Mouse (Mus musculus) ES-E14 (cell line): ENCODE data around the gene Itga9. TPM values are rescaled to one million over a fixed set of nuclear protein-coding genes. Genes with fewer than 3 reads are reported as not detected.

Source experiments
- DNase-seq: peaks from one replicate; pipeline ENCODE4 v3.0.0-alpha.2; 2013; ENCODE audit warnings: low read depth, low spot score
- H3K27ac ChIP-seq: 2 replicates; pipeline ENCODE4 v1.5.1; 2012; ENCODE audit warnings: low read depth, mild to moderate bottlenecking, low read length, moderate library complexity, mixed read lengths; ENCODE audit not compliant: poor library complexity, insufficient read depth, severe bottlenecking
- H3K36me3 ChIP-seq: 2 replicates; pipeline ENCODE4 v1.6.1; 2012; ENCODE audit warnings: mild to moderate bottlenecking, low read length, moderate library complexity, mixed read lengths; ENCODE audit not compliant: control insufficient read depth, poor library complexity, insufficient read depth, severe bottlenecking
- H3K4me1 ChIP-seq, 2 experiments: fragments of 150-350 bp in 1 of 2; sonication (generic) in 1 of 2; 2 replicates each; pipeline ENCODE4 v1.6.1; 2012; ENCODE audit warnings: low read length in 2 of 2, mild to moderate bottlenecking in 1 of 2, mixed read lengths in 1 of 2; ENCODE audit not compliant: control insufficient read depth in 2 of 2, insufficient read depth in 2 of 2, poor library complexity in 1 of 2
- H3K4me3 ChIP-seq, 2 experiments: fragments of 150-350 bp in 1 of 2; sonication (generic) in 1 of 2; 2 replicates each; pipeline ENCODE4 v1.5.1; 2012; ENCODE audit warnings: low read length in 2 of 2, low read depth in 1 of 2, mild to moderate bottlenecking in 1 of 2, mixed read lengths in 1 of 2; ENCODE audit not compliant: insufficient read depth in 1 of 2, poor library complexity in 1 of 2, severe bottlenecking in 1 of 2
- H3K9ac ChIP-seq: 2 replicates; pipeline ENCODE4 v1.6.1; 2012; ENCODE audit warnings: low read depth, mild to moderate bottlenecking, low read length, mixed read lengths; ENCODE audit not compliant: poor library complexity, insufficient read depth, severe bottlenecking
- H3K9me3 ChIP-seq: fragments of 150-350 bp; sonication (generic); 2 replicates; pipeline ENCODE4 v1.6.1; 2012; ENCODE audit warnings: low read depth, mild to moderate bottlenecking, low read length; ENCODE audit not compliant: control insufficient read depth, insufficient read depth
- CHD2 ChIP-seq: IDR thresholded peaks from 2 replicates; pipeline ENCODE4 v1.6.1; 2014; ENCODE audit warnings: mild to moderate bottlenecking, low read depth, low read length, inconsistent platforms
- HCFC1 ChIP-seq: IDR thresholded peaks from 2 replicates; pipeline ENCODE4 v1.6.1; 2012; ENCODE audit warnings: low read length, inconsistent platforms, borderline replicate concordance; ENCODE audit not compliant: insufficient read depth
- MAFK ChIP-seq: IDR thresholded peaks from 2 replicates; pipeline ENCODE4 v1.6.1; 2014; ENCODE audit warnings: mild to moderate bottlenecking, low read depth, low read length, inconsistent platforms; ENCODE audit not compliant: insufficient read depth
- ZC3H11A ChIP-seq: IDR thresholded peaks from 2 replicates; pipeline ENCODE4 v1.6.1; 2012; ENCODE audit warnings: low read depth, mild to moderate bottlenecking, inconsistent platforms, low read length, borderline replicate concordance
- ZNF384 ChIP-seq: IDR thresholded peaks from 2 replicates; pipeline ENCODE4 v1.6.1; 2012; ENCODE audit warnings: low read depth, low read length, inconsistent platforms
- in situ Hi-C, 2 experiments: fragments of 600-800 bp; cut with MboI; formaldehyde crosslinking; loops; one replicate each; pipeline ENCODE4 v1.15.1; 2025; ENCODE audit warnings: low sequenced_read_pairs in 2 of 2, inconsistent platforms in 1 of 2; ENCODE audit not compliant: unreplicated experiment in 2 of 2
- total RNA-seq: library from RNA; depleted of rRNA; stranded (reverse); fragments of 300-350 nt; gene quantifications from 2 replicates; pipeline ENCODE4 v1.2.3, GENCODE M21; 2012

Itga9 gene
- total RNA-seq, 1 experiment, result 19.7 TPM

- TF ChIP-seq HCFC1, result no peak
- no peak for TF ChIP-seq CHD2
- no peak for TF ChIP-seq ZNF384
- TF ChIP-seq MAFK, result no peak
- no peak; the same call in 1 of the 2 replicates for TF ChIP-seq ZC3H11A
- no peak for DNase-seq
- in situ Hi-C loops, result no loop called here
- Histone ChIP-seq H3K27ac (no peak overlapping the region), H3K9ac (no peak overlapping the region), H3K4me1 (peaks cover 2% of the 10 kb centered on the region in 2 experiments; a peak in 1 of 4 replicates), H3K4me3 (no peak overlapping the region), H3K36me3 (no peaks in the 10 kb centered on the region), H3K9me3 (no peaks in the 10 kb centered on the region)
These were observed 209.1 kb downstream of the Itga9 start for GRCm38 (mm10) chr9:118815543-118815942.

- Histone ChIP-seq H3K9me3 (no peaks in the 10 kb centered on the region), H3K9ac (no peak overlapping the region), H3K4me3 (no peak overlapping the region), H3K4me1 (peaks cover 2 to 7% of the 10 kb centered on the region in 2 experiments; a peak in 1 of 4 replicates), H3K27ac (no peak overlapping the region), H3K36me3 (no peaks in the 10 kb centered on the region)
- DNase-seq, result no peak
- in situ Hi-C loops, result no loop called here
- no peak for TF ChIP-seq MAFK
- TF ChIP-seq ZC3H11A, result no peak
- no peak for TF ChIP-seq CHD2
- TF ChIP-seq HCFC1, result no peak
- TF ChIP-seq ZNF384, result no peak
These were observed 212.0 kb downstream of the Itga9 start for GRCm38 (mm10) chr9:118818508-118818907.

DNA sequence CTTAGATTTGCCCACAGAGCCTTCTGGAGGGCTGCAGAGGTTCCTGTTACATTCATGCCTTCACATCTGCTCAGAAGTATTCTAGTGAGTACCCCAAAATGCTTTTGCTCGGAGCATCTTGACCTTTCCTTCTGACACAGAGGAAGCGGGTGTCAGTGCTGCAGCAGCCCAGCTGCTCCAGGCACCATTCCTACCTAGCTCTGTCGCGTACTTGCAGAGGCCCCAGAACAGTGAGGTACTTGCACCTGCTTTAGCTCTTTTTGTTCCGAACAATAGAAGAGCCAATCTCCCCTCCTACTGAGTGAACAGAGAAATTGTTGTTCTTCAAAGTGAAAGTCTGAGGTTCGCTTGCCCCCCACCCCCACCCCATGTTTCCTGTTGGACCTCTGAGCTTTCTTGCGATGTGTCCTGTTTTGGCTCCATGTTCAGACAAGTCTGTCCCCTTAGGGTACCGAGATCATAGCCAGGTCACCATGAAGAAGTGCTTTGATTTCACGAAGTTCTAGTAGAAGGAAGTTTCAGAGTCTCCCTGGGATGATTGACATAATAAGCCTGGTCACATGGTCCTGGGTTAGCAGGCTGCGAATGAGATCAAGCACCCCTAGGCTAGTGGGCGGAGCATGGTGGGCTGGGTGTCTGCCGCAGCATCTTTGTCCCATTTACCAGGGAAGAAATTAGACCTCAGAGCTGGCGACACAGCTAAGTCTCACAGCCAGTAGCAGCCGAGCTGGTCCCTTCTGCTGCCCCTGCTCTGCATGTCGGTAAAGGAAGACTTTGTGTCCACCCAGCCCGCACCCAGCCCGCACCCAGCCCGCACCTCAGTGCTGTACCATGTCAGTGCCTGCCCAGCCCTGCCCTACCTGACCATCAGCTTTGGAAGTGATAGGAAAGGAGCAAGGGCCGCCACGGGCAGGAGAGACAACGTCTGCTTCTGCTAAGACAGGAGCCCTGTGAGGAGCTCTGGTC is 215.0 kb downstream of the Itga9 start:
- in situ Hi-C loops, result no loop called here
- H3K9ac ChIP-seq, result no peak overlapping the region
- TF ChIP-seq HCFC1, result no peak
- no peak for TF ChIP-seq CHD2
- TF ChIP-seq MAFK, result no peak
- TF ChIP-seq ZNF384, result no peak
- TF ChIP-seq ZC3H11A, result no peak
- no peaks in the 10 kb centered on the region for H3K36me3 ChIP-seq
- peak; percentile 24 for DNase-seq
- H3K27ac ChIP-seq, result no peak overlapping the region
- peaks cover 2 to 5% of the 10 kb centered on the region in 2 experiments; a peak in 1 of 4 replicates for H3K4me1 ChIP-seq
- H3K4me3 ChIP-seq, result peak overlapping the region in 1 of 2 experiments; percentile 35; a peak in 2 of 4 replicates
- H3K9me3 ChIP-seq, result no peaks in the 10 kb centered on the region

GRCm38 (mm10) chr9:118822186-118822555 is 215.7 kb downstream of the Itga9 start:
- peak overlapping the region in 1 of 2 experiments; percentile 35; a peak in 1 of 4 replicates for H3K4me3 ChIP-seq
- in situ Hi-C loops, result no loop called here
- H3K27ac ChIP-seq, result no peak overlapping the region

More at GRCm38 (mm10) chr9:118822186-118822555, 215.7 kb downstream of the Itga9 start:
- Histone ChIP-seq H3K4me1 (peaks cover 2 to 5% of the 10 kb centered on the region in 2 experiments; a peak in 1 of 4 replicates), H3K36me3 (no peaks in the 10 kb centered on the region), H3K9me3 (no peaks in the 10 kb centered on the region), H3K9ac (no peak overlapping the region)
- TF ChIP-seq ZC3H11A, result no peak
- no peak for TF ChIP-seq CHD2
- no peak for TF ChIP-seq ZNF384
- TF ChIP-seq HCFC1, result no peak
- TF ChIP-seq MAFK, result no peak
- DNase-seq, result no peak
